Mouse (Mus musculus) spleen, adult 2 months (tissue): Measurements from ENCODE around the gene Cxcl10. TPM values are rescaled to one million over a fixed set of nuclear protein-coding genes. Genes with fewer than 3 reads are reported as not detected.
A peak's percentile ranks its signal among the peaks of the same experiment; 100 is the strongest.

ENCODE experiments used
- DNase-seq, 2 experiments: peaks; one replicate each; pipeline versions ENCODE4 v3.0.0 to v3.0.0-alpha.2; 2012 to 2021; ENCODE audit warnings: low spot score in 2 of 2, low read depth in 1 of 2
- H3K27ac ChIP-seq: fragments of 200-500 bp; 2 replicates; pipeline ENCODE4 v1.5.1; 2012; ENCODE audit warnings: low read length, inconsistent platforms; ENCODE audit not compliant: insufficient read depth
- H3K27me3 ChIP-seq: fragments of 200-500 bp; 2 replicates; pipeline ENCODE4 v1.6.1; 2012; ENCODE audit warnings: mild to moderate bottlenecking, moderate library complexity, low read length, inconsistent platforms; ENCODE audit not compliant: control insufficient read depth, insufficient read depth
- H3K36me3 ChIP-seq: fragments of 200-500 bp; 2 replicates; pipeline ENCODE4 v1.6.1; 2012; ENCODE audit warnings: mild to moderate bottlenecking, low read length, inconsistent platforms; ENCODE audit not compliant: control insufficient read depth, insufficient read depth
- H3K4me1 ChIP-seq: fragments of 200-500 bp; 2 replicates; pipeline ENCODE4 v1.6.1; 2011; ENCODE audit warnings: inconsistent platforms; ENCODE audit not compliant: control insufficient read depth, insufficient read depth, insufficient read length
- H3K4me3 ChIP-seq: fragments of 200-500 bp; 2 replicates; pipeline ENCODE4 v1.5.1; 2011; ENCODE audit warnings: mild to moderate bottlenecking, inconsistent platforms; ENCODE audit not compliant: insufficient read depth, insufficient read length; ENCODE audit errors: extremely low read depth
- CTCF ChIP-seq: fragments of 200-500 bp; IDR thresholded peaks from 2 replicates; pipeline ENCODE4 v1.5.1; 2011; ENCODE audit warnings: mild to moderate bottlenecking, inconsistent platforms; ENCODE audit not compliant: insufficient read depth, insufficient read length, insufficient replicate concordance; ENCODE audit errors: extremely low read depth
- POLR2A ChIP-seq: fragments of 200-500 bp; IDR thresholded peaks from 2 replicates; pipeline ENCODE4 v1.6.1; 2011; ENCODE audit warnings: low read depth, low read length, inconsistent platforms
- WGBS: fragments of 180-500 bp; shearing (Covaris S2); methylation state at CpG from one replicate; pipeline ENCODE4 v1.1.7; 2018; 5-methylcytosine and 5-hydroxymethylcytosine counted together
- polyA plus RNA-seq: library from polyadenylated mRNA; depleted of rRNA; stranded (reverse); fragments of >200 nt; gene quantifications from 2 replicates; pipeline ENCODE4 v1.2.3, GENCODE M21; 2012

Cxcl10 gene
- polyA plus RNA-seq, 1 experiment, result 33.9 TPM

GRCm38 (mm10) chr5:92323264-92323663, 25.4 kb downstream of the Cxcl10 start:
- H3K27me3 ChIP-seq, result no peaks in the 10 kb centered on the region
- no peak overlapping the region for H3K4me3 ChIP-seq
- no peak for DNase-seq
- TF ChIP-seq POLR2A (no peak), CTCF (no peak)
- no peak overlapping the region for H3K27ac ChIP-seq
- 85% methylated on average over 5 of the region's 5 CpGs for WGBS
- no peaks in the 10 kb centered on the region for H3K4me1 ChIP-seq
- H3K36me3 ChIP-seq, result no peaks in the 10 kb centered on the region

- no peak overlapping the region for H3K27ac ChIP-seq
- DNase-seq, result no peak
- no peaks in the 10 kb centered on the region for H3K4me1 ChIP-seq
- H3K27me3 ChIP-seq, result no peaks in the 10 kb centered on the region
- H3K4me3 ChIP-seq, result no peak overlapping the region
- H3K36me3 ChIP-seq, result no peaks in the 10 kb centered on the region
- WGBS, result 93% methylated on average over 4 of the region's 4 CpGs
- TF ChIP-seq CTCF (no peak), POLR2A (no peak)
Measured at GRCm38 (mm10) chr5:92322612-92323011, 26.1 kb downstream of the Cxcl10 start.

- H3K4me1 ChIP-seq, result no peaks in the 10 kb centered on the region
- no peak overlapping the region for H3K4me3 ChIP-seq
- H3K36me3 ChIP-seq, result no peaks in the 10 kb centered on the region
- H3K27me3 ChIP-seq, result no peaks in the 10 kb centered on the region
- H3K27ac ChIP-seq, result no peak overlapping the region
- DNase-seq, result no peak
- WGBS, result 61% methylated on average over 8 of the region's 8 CpGs
- TF ChIP-seq POLR2A, result no peak
- no peak for TF ChIP-seq CTCF
Measured at GRCm38 (mm10) chr5:92321631-92322400, 26.9 kb downstream of the Cxcl10 start.

- peak in 1 of 2 experiments; percentile 6 for DNase-seq
- H3K27ac ChIP-seq, result no peak overlapping the region
- H3K27me3 ChIP-seq, result no peaks in the 10 kb centered on the region
- H3K4me3 ChIP-seq, result no peak overlapping the region
- no peaks in the 10 kb centered on the region for H3K4me1 ChIP-seq
- no peak for TF ChIP-seq POLR2A
- TF ChIP-seq CTCF, result no peak
- no peaks in the 10 kb centered on the region for H3K36me3 ChIP-seq
- 86% methylated on average over 14 of the region's 14 CpGs for WGBS
Measured at GRCm38 (mm10) chr5:92318596-92318995, 30.1 kb downstream of the Cxcl10 start.

GRCm38 (mm10) chr5:92318119-92318518, 30.6 kb downstream of the Cxcl10 start:
- peak in 1 of 2 experiments; percentile 18 for DNase-seq
- TF ChIP-seq CTCF (no peak), POLR2A (no peak)
- H3K4me1 ChIP-seq, result no peaks in the 10 kb centered on the region
- 78% methylated on average over 7 of the region's 7 CpGs for WGBS
- no peak overlapping the region for H3K4me3 ChIP-seq
- H3K27ac ChIP-seq, result no peak overlapping the region
- H3K27me3 ChIP-seq, result no peaks in the 10 kb centered on the region
- no peaks in the 10 kb centered on the region for H3K36me3 ChIP-seq

- no peaks in the 10 kb centered on the region for H3K27me3 ChIP-seq
- no peak for TF ChIP-seq CTCF
- H3K36me3 ChIP-seq, result no peaks in the 10 kb centered on the region
- no peak for DNase-seq
- WGBS, result 59% methylated on average over 7 of the region's 7 CpGs
- H3K4me3 ChIP-seq, result no peak overlapping the region
- no peak overlapping the region for H3K27ac ChIP-seq
- H3K4me1 ChIP-seq, result peaks cover 6% of the 10 kb centered on the region
Measured at GRCm38 (mm10) chr5:92313776-92314175, 34.9 kb downstream of the Cxcl10 start.

GRCm38 (mm10) chr5:92312046-92312715, 36.5 kb downstream of the Cxcl10 start:
- Histone ChIP-seq H3K27me3 (no peaks in the 10 kb centered on the region), H3K4me3 (no peak overlapping the region), H3K27ac (no peak overlapping the region), H3K4me1 (peaks cover 7% of the 10 kb centered on the region), H3K36me3 (no peaks in the 10 kb centered on the region)
- TF ChIP-seq CTCF, result peak; percentile 32; the same call in 1 of the 2 replicates
- no peak for TF ChIP-seq POLR2A
- peak; percentile 79 to 85 for DNase-seq
- 13% methylated on average over 13 of the region's 13 CpGs for WGBS
